Mouse (Mus musculus): ENCODE results near the gene Bax.
"Not testable (repeated sequence)": the region's sequence is repeated elsewhere in the genome, so short reads cannot be mapped to it uniquely, and the experiment has no call there.

The Bax gene

GRCm38 (mm10) chr7:45481374-45481927 lies 14.8 kb upstream of the Bax start, which contains the start of gene Tulp2:
Gene Tulp2, plus strand, starts transcription at chr7:45481877.
- peak; percentile 74 for DNase-seq

GRCm38 (mm10) chr7:45480310-45480709 lies 13.6 kb upstream of the Bax start:
- DNase-seq: not testable (repeated sequence)

DNA sequence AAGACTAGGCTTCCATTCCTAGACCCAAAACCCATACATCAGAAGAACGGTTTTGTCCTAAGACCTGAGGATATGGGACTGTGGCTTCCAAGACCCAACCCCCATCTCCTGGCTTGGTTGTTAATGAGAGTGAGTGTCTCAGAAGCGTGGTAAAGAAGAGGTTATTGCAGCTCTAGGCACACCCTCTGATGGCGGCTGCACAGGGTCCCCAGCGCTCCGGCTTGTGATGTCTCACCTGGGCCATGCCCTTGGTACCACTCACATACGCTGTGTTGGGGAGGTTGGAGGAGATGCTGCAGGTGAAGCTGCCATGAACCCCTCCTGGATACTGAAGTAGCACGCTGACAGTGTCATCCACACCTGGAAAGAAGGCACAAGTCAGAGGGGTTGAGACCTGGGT lies 12.1 kb upstream of the Bax start:
- no peak for DNase-seq

GRCm38 (mm10) chr7:45477003-45477402 lies 10.3 kb upstream of the Bax start:
- peak; percentile 64 for DNase-seq

GRCm38 (mm10) chr7:45476453-45476852 lies 9.8 kb upstream of the Bax start:
- DNase-seq: no peak

- no peak for DNase-seq
Observed at GRCm38 (mm10) chr7:45475291-45475969, 8.7 kb upstream of the Bax start.

GRCm38 (mm10) chr7:45470869-45471268 lies 4.2 kb upstream of the Bax start:
- peak; percentile 47 for DNase-seq

DNA sequence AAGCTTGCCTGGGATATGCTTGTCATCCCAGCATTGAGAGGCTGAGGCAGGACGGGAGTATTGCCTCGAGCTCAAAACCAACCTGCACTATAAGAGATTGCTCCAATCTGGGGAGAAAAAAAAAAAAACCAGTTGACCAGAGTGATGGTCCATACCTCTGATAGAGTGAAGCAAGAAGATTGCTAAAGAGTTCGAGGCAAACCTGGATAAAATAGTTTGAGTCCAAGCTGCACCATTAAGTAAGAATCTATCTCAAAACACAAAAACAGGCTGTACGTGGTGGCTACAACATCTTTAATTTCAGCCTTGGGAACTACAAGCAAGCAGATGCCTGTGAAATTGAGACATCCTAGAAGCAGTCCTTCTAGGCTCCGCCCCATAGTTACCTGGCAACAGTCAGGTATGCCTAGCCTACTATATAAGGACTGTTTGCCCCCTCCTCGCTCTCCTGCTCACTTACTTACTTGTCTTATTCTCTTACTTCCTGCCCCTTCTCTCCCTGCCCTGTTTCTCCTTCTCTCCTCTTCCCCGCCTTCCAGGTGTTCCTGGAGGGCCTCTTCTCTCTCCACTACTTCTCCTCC lies 482 bp upstream of the Bax start:
- DNase-seq: peak; percentile 54

GRCm38 (mm10) chr7:45465549-45465948 lies 1.1 kb downstream of the Bax start:
- peak; percentile 64 for DNase-seq

DNA sequence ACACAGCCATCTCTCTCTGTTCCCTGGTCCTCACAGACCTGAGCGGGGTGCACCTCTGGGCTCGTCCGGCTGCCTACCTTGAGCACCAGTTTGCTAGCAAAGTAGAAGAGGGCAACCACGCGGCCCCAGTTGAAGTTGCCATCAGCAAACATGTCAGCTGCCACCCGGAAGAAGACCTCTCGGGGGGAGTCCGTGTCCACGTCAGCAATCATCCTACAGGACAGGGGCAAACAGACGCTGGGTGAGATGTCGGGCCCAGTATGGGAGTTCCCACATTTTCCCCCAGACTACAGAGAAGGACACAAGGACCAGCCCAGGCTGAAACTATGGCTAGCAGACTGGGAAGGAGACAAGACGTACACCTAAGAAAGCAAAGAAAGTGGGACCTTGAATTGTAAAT lies 1.6 kb downstream of the Bax start:
- no peak for DNase-seq

- no peak for DNase-seq
Observed at GRCm38 (mm10) chr7:45463987-45464778, 2.5 kb downstream of the Bax start.

- not testable (repeated sequence) for DNase-seq
Observed at GRCm38 (mm10) chr7:45462868-45463267, 3.8 kb downstream of the Bax start.

DNA sequence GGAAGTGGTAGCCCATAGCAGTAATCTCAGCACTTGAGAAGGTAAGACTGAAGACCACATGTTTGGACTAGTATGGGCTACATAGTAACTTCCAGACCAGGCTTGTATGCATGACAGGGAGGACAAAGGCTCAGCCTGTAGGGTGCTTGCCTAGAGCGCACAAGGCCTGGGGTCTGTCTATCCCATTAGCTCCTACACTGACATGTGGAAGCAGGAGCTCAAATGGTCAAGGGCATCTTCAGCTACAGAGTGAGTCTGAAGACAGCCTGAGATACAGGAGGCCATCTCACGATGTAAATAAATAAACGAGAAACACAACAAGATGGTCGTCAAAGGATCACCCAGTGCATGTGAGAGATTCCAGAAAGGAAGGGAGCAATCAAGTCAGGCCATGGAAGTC lies 4.4 kb downstream of the Bax start:
- DNase-seq: no peak

GRCm38 (mm10) chr7:45461781-45462180 lies 4.9 kb downstream of the Bax start:
- no peak for DNase-seq

DNA sequence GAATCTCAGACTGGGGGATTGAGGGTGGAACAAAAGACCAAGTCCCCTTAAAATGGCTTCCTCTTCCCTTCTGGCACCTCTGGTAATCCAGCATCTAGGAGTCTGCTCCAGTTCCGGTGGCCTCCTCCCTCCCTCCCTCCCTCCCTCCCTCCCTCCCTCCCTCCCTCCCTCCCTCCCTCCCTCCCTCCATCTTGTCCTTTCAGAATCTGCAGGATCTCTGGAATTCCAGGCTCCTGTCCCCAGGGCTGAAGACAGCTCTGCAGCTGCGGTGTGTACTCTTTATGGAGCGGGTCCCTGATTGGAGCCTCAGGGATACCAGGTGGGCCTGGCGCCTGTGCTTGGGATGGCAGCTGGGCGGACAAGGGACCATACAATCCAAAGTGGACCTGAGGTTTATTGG lies 5.4 kb downstream of the Bax start:
- no peak for DNase-seq

DNA sequence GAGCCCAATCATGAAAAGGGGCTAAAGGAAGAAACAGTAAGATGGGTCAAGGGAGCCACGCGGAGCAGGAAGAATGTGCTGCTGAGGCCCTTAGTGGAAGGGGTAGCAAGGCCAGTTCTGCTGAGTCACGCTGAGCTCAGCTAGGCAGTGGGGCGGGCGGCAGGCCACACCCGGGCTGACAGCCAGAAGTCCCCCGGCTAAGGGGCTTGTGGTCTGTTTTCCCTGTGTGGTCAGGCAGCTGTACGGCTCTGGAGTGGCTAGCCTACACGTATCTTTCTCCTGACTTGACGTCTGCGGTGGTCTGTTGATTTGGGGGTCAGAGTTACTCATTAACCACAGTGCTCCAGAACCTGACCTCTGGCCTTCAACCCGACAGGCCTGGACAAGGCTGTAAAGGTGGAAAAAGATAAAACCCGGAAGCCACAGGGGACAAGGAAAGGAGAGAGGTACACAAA lies 5.8 kb downstream of the Bax start:
- peak; percentile 61 for DNase-seq

DNA sequence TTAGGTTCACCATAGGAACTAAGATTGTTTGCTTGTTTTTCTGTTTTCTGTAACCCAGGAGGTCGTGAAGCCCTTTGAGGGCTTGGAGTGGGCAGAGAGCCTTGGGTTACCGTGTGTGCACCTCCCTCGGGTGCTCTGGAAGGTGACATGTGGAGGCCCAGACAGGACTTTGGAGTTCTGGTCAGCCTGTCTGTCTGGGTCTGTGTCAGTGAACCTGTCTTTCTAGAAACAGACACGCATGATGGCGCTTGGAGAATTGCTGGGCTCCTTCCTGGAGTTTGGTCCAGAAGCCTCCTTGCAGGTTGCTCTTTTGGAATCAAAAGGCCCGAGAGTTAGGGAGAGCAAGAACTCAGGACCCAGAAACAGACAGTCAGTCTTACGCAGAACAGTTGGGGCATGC lies 6.3 kb downstream of the Bax start:
- peak; percentile 43 for DNase-seq

- DNase-seq: peak; percentile 98
Observed at GRCm38 (mm10) chr7:45459564-45460140, 7.0 kb downstream of the Bax start, which contains the start of gene Ftl1. Gene Ftl1, minus strand, starts transcription at chr7:45459884.

DNA sequence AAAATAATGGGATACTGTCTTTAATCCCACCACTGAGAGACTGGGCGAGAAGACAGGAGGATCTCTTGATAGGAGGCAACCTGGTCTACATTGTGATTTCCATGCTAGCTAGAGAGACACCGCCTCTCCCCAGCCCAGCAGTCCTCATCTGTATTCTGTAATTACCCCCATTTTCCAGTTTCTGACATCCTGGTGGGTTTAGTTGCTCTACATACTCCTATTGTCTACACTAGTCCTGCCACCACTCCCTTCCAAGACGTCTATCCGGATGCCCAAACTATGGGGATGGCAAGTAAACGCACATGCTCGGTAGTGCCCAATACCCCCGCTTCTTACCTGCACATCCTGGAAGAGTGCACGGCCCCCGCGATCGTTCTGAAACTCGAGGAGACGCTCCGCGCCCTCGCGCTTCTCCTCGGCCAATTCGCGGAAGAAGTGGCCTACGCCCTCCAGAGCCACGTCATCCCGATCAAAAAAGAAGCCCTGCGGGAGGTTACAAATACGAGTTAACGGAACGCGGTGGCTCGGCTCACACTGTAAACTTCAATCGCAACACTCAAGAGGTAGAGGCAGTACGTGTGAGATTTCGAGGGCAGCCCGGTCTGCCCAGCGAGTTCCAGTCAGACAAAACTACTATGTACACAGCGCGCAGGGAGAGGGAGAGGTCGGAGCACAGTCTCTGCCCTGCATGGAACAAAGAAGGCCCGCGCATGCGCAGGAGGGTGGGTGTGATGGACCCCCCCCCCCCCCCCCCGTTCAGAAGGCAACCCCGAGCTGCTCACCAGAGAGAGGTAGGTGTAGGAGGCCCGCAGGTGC lies 7.7 kb downstream of the Bax start:
- peak; percentile 80 for DNase-seq

DNA sequence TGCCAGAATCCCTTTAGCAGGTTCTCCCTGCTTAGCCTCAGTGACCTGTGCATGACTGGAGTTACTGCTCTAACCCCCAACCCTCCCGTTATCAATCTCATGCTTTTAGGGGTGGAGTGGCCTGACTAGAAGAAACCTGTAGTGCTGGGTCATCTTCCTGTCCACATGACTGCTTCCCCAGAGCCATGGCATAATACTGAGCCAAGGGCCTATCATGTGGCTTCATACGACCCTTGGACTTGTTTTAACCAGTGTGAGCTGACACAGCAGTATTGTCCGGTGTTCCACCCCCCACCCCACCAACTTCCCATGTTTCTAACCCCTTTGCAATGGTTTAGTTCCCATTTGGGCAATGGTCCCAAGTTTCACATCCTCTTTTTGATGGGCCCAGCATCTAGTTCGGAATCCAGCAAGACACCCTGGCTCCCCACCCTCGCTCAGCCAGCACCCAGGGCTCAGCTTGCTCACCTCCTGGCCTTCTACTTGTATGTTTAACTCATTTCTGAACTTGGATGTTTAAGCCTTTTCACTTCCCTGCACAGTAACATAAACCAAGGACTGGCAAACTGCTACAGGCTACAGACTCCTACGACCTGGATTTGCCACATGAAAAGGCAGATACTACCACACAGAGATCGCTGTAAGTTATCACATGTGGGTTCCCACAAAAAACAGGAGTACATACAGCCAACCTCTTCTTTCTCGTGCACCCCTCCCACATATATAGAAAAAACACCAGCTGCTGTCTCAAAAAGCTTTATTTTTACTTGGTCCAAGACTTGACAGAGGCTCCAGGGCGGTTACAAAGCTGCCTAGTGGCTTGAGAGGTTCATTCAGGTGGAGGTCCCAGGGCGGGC lies 9.3 kb downstream of the Bax start:
- DNase-seq: no peak

DNA sequence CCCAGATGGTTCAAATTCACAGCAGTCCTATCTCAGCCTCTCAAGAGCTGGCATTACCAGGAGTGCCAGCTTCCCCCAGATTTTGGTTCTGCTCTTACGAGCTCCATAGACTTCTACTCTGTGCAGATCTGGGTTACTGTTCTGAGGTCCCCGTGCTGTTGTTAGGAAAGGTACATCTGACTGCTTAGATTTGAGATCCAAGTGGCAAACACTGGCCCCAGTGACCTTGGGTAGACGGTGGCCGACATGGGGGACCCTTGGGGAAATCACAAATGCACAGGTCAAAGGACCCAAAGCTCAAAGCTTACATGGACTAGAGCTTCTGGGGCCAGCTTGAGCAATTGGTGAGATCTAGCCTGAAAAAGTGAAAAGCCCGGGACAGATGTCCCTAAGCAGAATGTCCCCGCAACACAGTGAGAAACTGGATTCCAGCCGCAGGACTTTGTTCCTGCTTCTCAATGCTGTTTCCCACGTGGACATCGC lies 9.9 kb downstream of the Bax start:
- no peak for DNase-seq

Measured in cerebellum, adult 11-12 months (tissue).